Mouse (Mus musculus) thymus, adult 2 months (tissue): ENCODE results near the gene Chst8. TPM values are rescaled to one million over a fixed set of nuclear protein-coding genes. Genes with fewer than 3 reads are reported as not detected.
A peak's percentile ranks its signal among the peaks of the same experiment; 100 is the strongest.

ENCODE experiments used
- DNase-seq: peaks from one replicate; pipeline ENCODE4 v3.0.0; 2021
- H3K27ac ChIP-seq: fragments of 200-500 bp; 2 replicates; pipeline ENCODE4 v1.5.1; 2012; ENCODE audit warnings: low read length, control low read depth; ENCODE audit not compliant: control insufficient read depth, insufficient read depth
- H3K27me3 ChIP-seq: fragments of 200-500 bp; 2 replicates; pipeline ENCODE4 v1.6.1; 2012; ENCODE audit warnings: mild to moderate bottlenecking, low read length, moderate library complexity, mixed read lengths; ENCODE audit not compliant: control insufficient read depth, insufficient read depth
- H3K36me3 ChIP-seq: fragments of 200-500 bp; 2 replicates; pipeline ENCODE4 v1.6.1; 2012; ENCODE audit warnings: mild to moderate bottlenecking, low read length, moderate library complexity; ENCODE audit not compliant: control insufficient read depth, insufficient read depth
- H3K4me1 ChIP-seq: fragments of 200-500 bp; replicated peaks from 2 replicates; pipeline ENCODE4 v1.6.1; 2012; ENCODE audit warnings: low read length; ENCODE audit not compliant: control insufficient read depth, insufficient read depth
- H3K4me3 ChIP-seq: fragments of 200-500 bp; 2 replicates; pipeline ENCODE4 v1.5.1; 2012; ENCODE audit warnings: mild to moderate bottlenecking, low read length, control low read depth, moderate library complexity; ENCODE audit not compliant: control insufficient read depth, insufficient read depth
- CTCF ChIP-seq: fragments of 200-500 bp; IDR thresholded peaks from 2 replicates; pipeline ENCODE4 v1.5.1; 2012; ENCODE audit warnings: mild to moderate bottlenecking, control low read depth, low read length, moderate library complexity, borderline replicate concordance; ENCODE audit not compliant: control insufficient read depth, poor library complexity, insufficient read depth; ENCODE audit errors: extremely low read depth
- POLR2A ChIP-seq: fragments of 200-500 bp; IDR thresholded peaks from 2 replicates; pipeline ENCODE4 v1.6.1; 2012; ENCODE audit warnings: mild to moderate bottlenecking, low read length, control low read depth, moderate library complexity; ENCODE audit not compliant: control insufficient read depth, poor library complexity, insufficient read depth; ENCODE audit errors: extremely low read depth
- WGBS: fragments of 180-500 bp; shearing (Covaris S2); methylation state at CpG from one replicate; pipeline ENCODE4 v1.1.7; 2018; 5-methylcytosine and 5-hydroxymethylcytosine counted together
- polyA plus RNA-seq: library from polyadenylated mRNA; depleted of rRNA; stranded (reverse); fragments of >200 nt; gene quantifications from 2 replicates; pipeline ENCODE4 v1.2.3, GENCODE M21; 2012

The Chst8 gene
- polyA plus RNA-seq, 1 experiment = 6.3 TPM

- peak; percentile 50 for DNase-seq
- H3K27me3 ChIP-seq = peaks cover 12% of the 10 kb centered on the region
- no peak for TF ChIP-seq POLR2A
- 0 out of 2 replicates have a peak, but pooled peaks have one; percentile 31 for TF ChIP-seq CTCF
- H3K4me3 ChIP-seq = peak overlapping the region; percentile 40
- H3K27ac ChIP-seq = no peak overlapping the region
- under 1% methylated on average over 61 of the region's 74 CpGs for WGBS
- no peaks in the 10 kb centered on the region for H3K36me3 ChIP-seq
- no peaks in the 10 kb centered on the region for H3K4me1 ChIP-seq
These were observed 157.2 kb downstream of the Chst8 start for GRCm38 (mm10) chr7:34655086-34655839.

- DNase-seq = no peak
- 1% methylated on average over 56 of the region's 81 CpGs for WGBS
- peaks cover 12% of the 10 kb centered on the region for H3K27me3 ChIP-seq
These were observed 157.9 kb downstream of the Chst8 start for GRCm38 (mm10) chr7:34654441-34655085.

GRCm38 (mm10) chr7:34653731-34654440 lies 158.6 kb downstream of the Chst8 start:
- TF ChIP-seq POLR2A = no peak
- TF ChIP-seq CTCF = no peak
- peak overlapping the region; percentile 11; the same call in 1 of the 2 replicates for H3K4me3 ChIP-seq
- H3K27ac ChIP-seq = no peak overlapping the region
- H3K4me1 ChIP-seq = no peaks in the 10 kb centered on the region
- WGBS = 2% methylated on average over 59 of the region's 64 CpGs
- DNase-seq = no peak
- H3K27me3 ChIP-seq = peaks cover 12% of the 10 kb centered on the region
- no peaks in the 10 kb centered on the region for H3K36me3 ChIP-seq

More at GRCm38 (mm10) chr7:34654441-34655085, 157.9 kb downstream of the Chst8 start:
- H3K4me1 ChIP-seq = no peaks in the 10 kb centered on the region
- no peaks in the 10 kb centered on the region for H3K36me3 ChIP-seq
- H3K4me3 ChIP-seq = peak overlapping the region; percentile 40
- no peak for TF ChIP-seq CTCF
- no peak for TF ChIP-seq POLR2A
- H3K27ac ChIP-seq = no peak overlapping the region

- peaks cover 12% of the 10 kb centered on the region for H3K27me3 ChIP-seq
- H3K4me1 ChIP-seq = no peaks in the 10 kb centered on the region
- H3K36me3 ChIP-seq = no peaks in the 10 kb centered on the region
- no peak for TF ChIP-seq POLR2A
- no peak for TF ChIP-seq CTCF
- H3K27ac ChIP-seq = no peak overlapping the region
- no peak overlapping the region for H3K4me3 ChIP-seq
- 7% methylated on average over 48 of the region's 48 CpGs for WGBS
- DNase-seq = no peak
These were observed 159.6 kb downstream of the Chst8 start for GRCm38 (mm10) chr7:34652751-34653502.

- 75% methylated on average over 2 of the region's 2 CpGs for WGBS
- H3K36me3 ChIP-seq = no peaks in the 10 kb centered on the region
- no peak for TF ChIP-seq POLR2A
- no peak for TF ChIP-seq CTCF
- H3K27me3 ChIP-seq = peaks cover 12% of the 10 kb centered on the region
- no peak for DNase-seq
- H3K27ac ChIP-seq = no peak overlapping the region
- H3K4me3 ChIP-seq = no peak overlapping the region
- no peaks in the 10 kb centered on the region for H3K4me1 ChIP-seq
These were observed 161.1 kb downstream of the Chst8 start for GRCm38 (mm10) chr7:34651381-34651780.

GRCm38 (mm10) chr7:34647052-34647451 lies 165.5 kb downstream of the Chst8 start:
- no peak overlapping the region for H3K27ac ChIP-seq
- WGBS = 50% methylated on average over 9 of the region's 9 CpGs
- H3K36me3 ChIP-seq = no peaks in the 10 kb centered on the region
- no peak for DNase-seq
- no peaks in the 10 kb centered on the region for H3K4me1 ChIP-seq
- H3K27me3 ChIP-seq = no peaks in the 10 kb centered on the region
- H3K4me3 ChIP-seq = no peak overlapping the region
- TF ChIP-seq POLR2A (no peak), CTCF (no peak)
